ENCODE assay signal across 16 mouse cellular contexts in the genomic region with DNA sequence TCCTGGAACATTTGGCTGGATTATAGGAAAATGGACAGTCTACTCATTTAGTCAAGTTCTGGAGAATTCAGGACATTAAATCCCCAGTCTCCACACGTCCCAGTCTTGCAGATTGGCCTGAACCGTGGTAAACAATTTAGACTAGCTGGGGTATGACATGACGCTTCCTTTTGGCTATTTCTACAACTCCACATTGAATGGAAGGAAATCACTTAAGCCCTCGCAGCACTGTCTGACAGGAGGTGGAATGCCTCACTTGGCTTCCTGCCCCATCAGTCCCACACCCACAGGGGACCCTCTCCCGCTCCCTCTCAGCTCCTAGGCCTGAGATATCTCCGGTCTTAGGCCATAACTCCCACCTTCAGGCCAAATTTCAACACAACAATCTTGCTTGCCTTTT. TPM values are rescaled to one million over a fixed set of nuclear protein-coding genes. Genes with fewer than 3 reads are reported as not detected.
DNase-seq lines count a peak whose midpoint lies in the region; ATAC-seq and TF ChIP-seq lines count a peak whose summit lies in the region.
"Had no signal": no experiment of that assay in that cellular context is flagged by ENCODE, and none has a peak within 500 bp of the region (broad histone marks: within the 10 kb centered on the region; RNA-seq: fewer than 3 reads in every experiment).

No protein-coding gene starts in this region.

- TF ChIP-seq CTCF in intestine, postnatal 0 days (IDR thresholded peaks at IDR 0.05; ENCODE audit: low read depth) = no peak

- no peaks in the 10 kb centered on the region for H3K36me3 ChIP-seq in embryonic facial prominence, embryonic 13.5 days
- no peaks in the 10 kb centered on the region for H3K36me3 ChIP-seq in embryonic facial prominence, embryonic 10.5 days (replicated peaks)
- no peaks in the 10 kb centered on the region for H3K36me3 ChIP-seq in intestine, embryonic 15.5 days
- H3K36me3 ChIP-seq in intestine, postnatal 0 days (ENCODE audit: control insufficient read depth, insufficient read depth) = no peaks in the 10 kb centered on the region
- H3K36me3 ChIP-seq in lung, embryonic 15.5 days = no peaks in the 10 kb centered on the region
- H3K36me3 ChIP-seq in stomach, embryonic 16.5 days (ENCODE audit: control insufficient read depth, insufficient read depth, low read length) = no peaks in the 10 kb centered on the region
- H3K36me3 ChIP-seq: G1E; heart, embryonic 13.5 days; hindbrain, embryonic 15.5 days had no signal

- 63% methylated on average over 6 of the region's 6 CpGs for WGBS in embryonic facial prominence, embryonic 13.5 days
- 79% methylated on average over 6 of the region's 6 CpGs for WGBS in embryonic facial prominence, embryonic 10.5 days
- WGBS in intestine, embryonic 15.5 days = 48% methylated on average over 6 of the region's 6 CpGs
- WGBS in intestine, postnatal 0 days = 45% methylated on average over 6 of the region's 6 CpGs
- 26% methylated on average over 6 of the region's 6 CpGs for WGBS in lung, embryonic 15.5 days
- WGBS in stomach, embryonic 16.5 days = 34% methylated on average over 6 of the region's 6 CpGs

- 0 out of 2 replicates have a peak overlapping the region, but pooled peaks have one; percentile 5 for H3K27ac ChIP-seq in embryonic facial prominence, embryonic 13.5 days
- H3K27ac ChIP-seq in embryonic facial prominence, embryonic 10.5 days (replicated peaks) = no peak overlapping the region
- 0 out of 2 replicates have a peak overlapping the region, but pooled peaks have one; percentile 2 for H3K27ac ChIP-seq in intestine, embryonic 15.5 days
- no peak overlapping the region for H3K27ac ChIP-seq in intestine, postnatal 0 days (ENCODE audit: low read depth, low read length)
- peak overlapping the region; percentile 65 for H3K27ac ChIP-seq in lung, embryonic 15.5 days
- H3K27ac ChIP-seq in stomach, embryonic 16.5 days (ENCODE audit: low read length) = peak overlapping the region; percentile 90
- H3K27ac ChIP-seq: forebrain, embryonic 13.5 days; heart, embryonic 13.5 days; hindbrain, embryonic 15.5 days had no signal

- H3K4me3 ChIP-seq in embryonic facial prominence, embryonic 13.5 days = no peak overlapping the region
- no peak overlapping the region for H3K4me3 ChIP-seq in embryonic facial prominence, embryonic 10.5 days
- H3K4me3 ChIP-seq in intestine, embryonic 15.5 days (replicated peaks) = no peak overlapping the region
- H3K4me3 ChIP-seq in intestine, postnatal 0 days (ENCODE audit: low read depth, low read length) = no peak overlapping the region
- H3K4me3 ChIP-seq in lung, embryonic 15.5 days = no peak overlapping the region
- no peak overlapping the region; the same call in 1 of the 2 replicates for H3K4me3 ChIP-seq in stomach, embryonic 16.5 days (replicated peaks; ENCODE audit: low read length)
- H3K4me3 ChIP-seq: forebrain, embryonic 13.5 days; heart, embryonic 13.5 days; hindbrain, embryonic 15.5 days had no signal

- H3K9ac ChIP-seq in embryonic facial prominence, embryonic 13.5 days = no peak overlapping the region
- no peak overlapping the region for H3K9ac ChIP-seq in intestine, embryonic 15.5 days
- H3K9ac ChIP-seq in intestine, postnatal 0 days (ENCODE audit: low read depth, low read length) = no peak overlapping the region
- no peak overlapping the region for H3K9ac ChIP-seq in lung, embryonic 15.5 days
- H3K9ac ChIP-seq in stomach, embryonic 16.5 days (ENCODE audit: low read length) = no peak overlapping the region
- H3K9ac ChIP-seq: forebrain, embryonic 13.5 days; heart, embryonic 13.5 days; hindbrain, embryonic 15.5 days had no signal

- peaks cover 22% of the 10 kb centered on the region for H3K4me1 ChIP-seq in embryonic facial prominence, embryonic 13.5 days
- H3K4me1 ChIP-seq in embryonic facial prominence, embryonic 10.5 days = peaks cover 12% of the 10 kb centered on the region
- H3K4me1 ChIP-seq in intestine, embryonic 15.5 days (replicated peaks) = peaks cover 15% of the 10 kb centered on the region; the same call in 1 of the 2 replicates
- no peaks in the 10 kb centered on the region for H3K4me1 ChIP-seq in intestine, postnatal 0 days (replicated peaks; ENCODE audit: control insufficient read depth, insufficient read depth, low read length)
- H3K4me1 ChIP-seq in lung, embryonic 15.5 days = peaks cover 45% of the 10 kb centered on the region
- H3K4me1 ChIP-seq in stomach, embryonic 16.5 days (ENCODE audit: control insufficient read depth, insufficient read depth, low read length) = peaks cover 24% of the 10 kb centered on the region

- H3K27me3 ChIP-seq in embryonic facial prominence, embryonic 13.5 days = peaks cover 67% of the 10 kb centered on the region
- peaks cover 74% of the 10 kb centered on the region for H3K27me3 ChIP-seq in embryonic facial prominence, embryonic 10.5 days (replicated peaks; ENCODE audit: low read depth, poor library complexity, severe bottlenecking)
- H3K27me3 ChIP-seq in intestine, embryonic 15.5 days (replicated peaks) = peaks cover 46% of the 10 kb centered on the region
- H3K27me3 ChIP-seq in intestine, postnatal 0 days (replicated peaks; ENCODE audit: control insufficient read depth, insufficient read depth, low read length) = peaks cover 32% of the 10 kb centered on the region
- peaks cover 44% of the 10 kb centered on the region for H3K27me3 ChIP-seq in lung, embryonic 15.5 days
- H3K27me3 ChIP-seq in stomach, embryonic 16.5 days (ENCODE audit: control insufficient read depth, insufficient read depth, low read length) = peaks cover 34% of the 10 kb centered on the region

- no peak for DNase-seq in embryonic facial prominence, embryonic 10.5 days (ENCODE audit: low spot score)
- DNase-seq in lung, adult 18-20 months = no peak
- DNase-seq in adrenal gland, postnatal 4 days (ENCODE audit: low spot score in 2 of 2) = no peak
- DNase-seq: cerebellum, adult 9-11 months; gastrocnemius, postnatal 36 days; thymus, postnatal 36 days had no signal

- no peak for ATAC-seq in embryonic facial prominence, embryonic 13.5 days (ENCODE audit: insufficient number of reproducible peaks, insufficient read depth, low FRiP score, low TSS enrichment, low read depth)
- ATAC-seq in intestine, embryonic 15.5 days = peak; percentile 34; the same call in 1 of the 2 replicates
- ATAC-seq in intestine, postnatal 0 days = no peak
- no peak for ATAC-seq in lung, embryonic 15.5 days (ENCODE audit: borderline replicate concordance, extremely low read depth, low FRiP score, low TSS enrichment)
- ATAC-seq in stomach, embryonic 16.5 days (ENCODE audit: insufficient read depth, low FRiP score) = peak; percentile 62
- ATAC-seq: CD4-positive, CD25-positive, alpha-beta regulatory T cell, adult 4 months; forebrain, embryonic 13.5 days had no signal

- no peaks in the 10 kb centered on the region for H3K9me3 ChIP-seq in embryonic facial prominence, embryonic 13.5 days
- H3K9me3 ChIP-seq in embryonic facial prominence, embryonic 10.5 days = no peaks in the 10 kb centered on the region
- H3K9me3 ChIP-seq in intestine, embryonic 15.5 days = no peaks in the 10 kb centered on the region
- H3K9me3 ChIP-seq in intestine, postnatal 0 days (ENCODE audit: control insufficient read depth) = no peaks in the 10 kb centered on the region
- no peaks in the 10 kb centered on the region for H3K9me3 ChIP-seq in lung, embryonic 15.5 days
- H3K9me3 ChIP-seq in stomach, embryonic 16.5 days (replicated peaks; ENCODE audit: control insufficient read depth, low read length) = no peaks in the 10 kb centered on the region
- H3K9me3 ChIP-seq: forebrain, embryonic 13.5 days; heart, embryonic 13.5 days; hindbrain, embryonic 15.5 days had no signal

- no peak overlapping the region for H3K4me2 ChIP-seq in embryonic facial prominence, embryonic 13.5 days
- no peak overlapping the region for H3K4me2 ChIP-seq in intestine, embryonic 15.5 days (replicated peaks)
- H3K4me2 ChIP-seq in intestine, postnatal 0 days (replicated peaks; ENCODE audit: low read depth) = no peak overlapping the region
- H3K4me2 ChIP-seq in lung, embryonic 15.5 days = 0 out of 2 replicates have a peak overlapping the region, but pooled peaks have one; percentile 14
- H3K4me2 ChIP-seq in stomach, embryonic 16.5 days (ENCODE audit: low read depth, low read length) = peak overlapping the region; percentile 10; the same call in 1 of the 2 replicates
- H3K4me2 ChIP-seq: forebrain, embryonic 13.5 days; heart, embryonic 13.5 days; hindbrain, embryonic 15.5 days had no signal

RNA-seq across cellular contexts. Expression of gene Col15a1, which starts 2.1 kb away (rescaled TPM):
- 18.3 and 19.3 TPM in 2 replicates for polyA plus RNA-seq in embryonic facial prominence, embryonic 13.5 days (2015; fragmentation: Nextera tagmentation; extraction: Ambion mirVana)
- 6.7 and 8.1 TPM in 2 replicates for polyA plus RNA-seq in embryonic facial prominence, embryonic 10.5 days (2016; fragmentation: Nextera tagmentation; extraction: Ambion mirVana)
- polyA plus RNA-seq in intestine, embryonic 15.5 days (2015; fragmentation: Nextera tagmentation; extraction: Ambion mirVana) = 15.5 and 16.0 TPM in 2 replicates
- polyA plus RNA-seq in intestine, postnatal 0 days (2015; fragmentation: Nextera tagmentation; extraction: Ambion mirVana) = 13.0 and 13.1 TPM in 2 replicates
- 22.6 and 25.8 TPM in 2 replicates for polyA plus RNA-seq in lung, embryonic 15.5 days (2015; fragmentation: Nextera tagmentation; extraction: Ambion mirVana)
- polyA plus RNA-seq in stomach, embryonic 16.5 days (2015; fragmentation: Nextera tagmentation; extraction: Ambion mirVana) = 34.0 and 38.3 TPM in 2 replicates
- 10 to 100 TPM; 80.5 to 89.6 TPM for total RNA-seq in adrenal gland, postnatal 4 days (2021)
- polyA plus RNA-seq: G1E had no signal

Comparison
In these comparisons a context has a peak if more than half of its experiments do, and no peak if none do; other contexts are left out.
1. ATAC-seq: peak in intestine, embryonic 15.5 days (single experiment) and stomach, embryonic 16.5 days (single experiment); none in embryonic facial prominence, embryonic 13.5 days (single experiment), intestine, postnatal 0 days (single experiment) and lung, embryonic 15.5 days (single experiment).
2. H3K27ac ChIP-seq: peak in embryonic facial prominence, embryonic 13.5 days (single experiment), intestine, embryonic 15.5 days (single experiment), lung, embryonic 15.5 days (single experiment) and stomach, embryonic 16.5 days (single experiment); none in embryonic facial prominence, embryonic 10.5 days (single experiment) and intestine, postnatal 0 days (single experiment).
3. H3K4me2 ChIP-seq: peak in lung, embryonic 15.5 days (single experiment) and stomach, embryonic 16.5 days (single experiment); none in embryonic facial prominence, embryonic 13.5 days (single experiment), intestine, embryonic 15.5 days (single experiment) and intestine, postnatal 0 days (single experiment).